Mouse (Mus musculus) CD4-positive helper T cell, adult 2 months (primary cell): ENCODE data around the gene Gstk1.

ENCODE experiments used
- DNase-seq: peaks from one replicate; pipeline ENCODE4 v3.0.0-alpha.2; 2012; ENCODE audit warnings: low read depth, missing footprints, low spot score

Gstk1 gene

GRCm38 (mm10) chr6:42245711-42246353, at the start of gene Gstk1:
Gstk1 (plus strand) TSS chr6:42245935.
- peak; percentile 91 for DNase-seq

DNA sequence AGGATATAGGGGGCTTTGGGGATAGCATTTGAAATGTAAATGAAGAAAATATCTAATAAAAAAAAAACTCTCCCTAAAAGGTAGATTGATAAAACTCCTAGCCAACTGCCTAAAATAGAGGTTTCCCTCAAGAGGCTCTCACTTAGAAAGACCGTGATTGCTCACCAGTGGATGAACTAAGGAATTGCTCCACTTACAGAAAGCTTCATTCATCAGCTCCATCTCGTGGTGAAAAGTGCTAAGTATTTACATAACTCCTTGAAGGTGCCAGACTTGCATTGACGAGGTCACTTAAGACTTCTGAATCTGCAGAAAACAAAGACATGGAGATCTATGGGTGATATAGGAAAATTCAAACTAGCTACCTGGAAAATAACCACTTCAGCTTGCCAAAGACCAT, 48.0 kb upstream of the Gstk1 start:
- DNase-seq: peak; percentile 10

DNA sequence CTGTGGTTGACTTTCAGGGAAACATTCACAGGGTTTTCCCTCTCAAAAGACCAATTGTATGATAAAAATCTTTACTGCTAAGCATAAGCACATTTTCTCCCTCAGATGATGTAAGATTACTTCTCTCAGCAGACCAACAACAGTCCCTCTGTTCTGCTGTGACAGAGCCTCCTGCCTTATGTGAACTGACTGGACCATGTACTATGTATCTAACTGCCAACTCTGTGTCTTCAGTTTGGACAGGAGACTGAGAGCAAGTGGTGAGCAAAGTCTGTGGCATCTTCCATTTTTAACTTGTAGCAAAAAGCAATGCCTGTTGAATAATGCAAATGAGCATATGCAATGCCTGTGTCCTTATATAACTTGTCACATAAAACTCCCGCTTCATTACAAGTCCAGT, 46.2 kb upstream of the Gstk1 start:
- DNase-seq: no peak

- DNase-seq: no peak
These were observed 30.7 kb upstream of the Gstk1 start, which contains the start of gene Tas2r144 for GRCm38 (mm10) chr6:42215028-42215427. Tas2r144 (plus strand) TSS chr6:42215328.

GRCm38 (mm10) chr6:42222286-42222685, 23.4 kb upstream of the Gstk1 start:
- DNase-seq: no peak

DNA sequence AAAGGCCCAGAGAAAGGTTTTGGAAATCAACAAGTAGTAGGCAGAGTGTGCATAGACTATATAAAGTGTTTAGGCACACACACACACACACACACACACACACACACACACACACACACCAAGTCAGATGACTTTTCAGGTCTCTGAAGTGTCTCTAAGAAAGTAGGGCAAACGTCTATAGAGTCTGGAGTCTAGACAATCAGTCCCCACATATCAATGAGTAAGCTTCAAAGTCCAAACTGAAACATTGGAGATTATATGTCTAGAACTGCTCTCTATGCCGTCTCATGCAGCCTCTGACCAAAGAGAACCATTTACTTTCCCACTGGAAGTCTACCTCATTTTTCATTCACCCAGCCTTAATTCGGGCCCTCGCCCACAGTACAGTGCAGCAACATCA, 20.7 kb upstream of the Gstk1 start:
- DNase-seq: no peak

GRCm38 (mm10) chr6:42227240-42228101, 18.3 kb upstream of the Gstk1 start:
- peak; percentile 75 for DNase-seq

GRCm38 (mm10) chr6:42229610-42230009, 16.1 kb upstream of the Gstk1 start:
- DNase-seq: no peak

GRCm38 (mm10) chr6:42231191-42231590, 14.5 kb upstream of the Gstk1 start:
- no peak for DNase-seq

DNA sequence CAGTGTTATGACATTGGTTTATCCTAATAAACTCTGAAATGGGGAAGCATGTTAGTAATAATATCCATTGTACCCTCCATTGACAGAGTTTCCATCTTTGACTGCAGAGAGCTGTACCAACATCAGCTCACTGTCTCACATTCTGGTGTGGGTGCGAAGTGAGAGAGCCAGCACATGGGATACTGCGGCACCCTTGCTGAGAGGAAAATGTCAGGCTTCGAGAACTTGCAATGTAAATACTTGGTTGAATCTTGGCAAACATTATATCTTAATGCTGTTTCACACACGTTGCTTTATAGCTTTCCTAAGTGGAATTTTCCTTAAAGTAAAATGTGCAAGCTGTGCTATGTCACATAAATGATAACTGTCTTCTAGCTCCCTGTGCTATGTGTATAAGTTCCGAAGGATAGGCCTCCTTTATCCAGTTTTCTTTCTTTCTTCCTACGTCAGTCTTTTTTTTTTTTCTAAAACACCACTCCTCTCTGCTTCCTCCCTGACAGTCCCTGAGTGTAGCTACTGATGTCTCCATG, 8.4 kb upstream of the Gstk1 start:
- no peak for DNase-seq

GRCm38 (mm10) chr6:42241311-42242045, 4.3 kb upstream of the Gstk1 start:
- no peak for DNase-seq

DNA sequence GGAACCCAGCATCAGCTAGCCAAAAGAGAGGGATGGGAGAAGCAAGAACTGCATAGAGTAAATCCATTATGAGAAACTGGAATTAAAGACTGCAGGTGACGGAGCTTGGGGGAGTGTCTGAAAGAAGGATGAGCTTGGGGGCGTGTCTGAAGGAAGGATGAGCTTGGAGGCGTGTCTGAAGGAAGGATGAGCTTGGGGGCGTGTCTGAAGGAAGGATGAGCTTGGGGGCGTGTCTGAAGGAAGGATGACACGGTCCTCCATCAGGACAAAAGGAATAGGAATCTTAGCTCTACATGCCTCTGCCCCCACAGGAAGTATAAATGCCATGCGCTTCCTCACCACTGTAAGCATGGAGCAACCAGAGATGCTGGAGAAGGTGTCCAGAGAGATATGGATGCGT, 1.4 kb downstream of the Gstk1 start:
- no peak for DNase-seq

DNA sequence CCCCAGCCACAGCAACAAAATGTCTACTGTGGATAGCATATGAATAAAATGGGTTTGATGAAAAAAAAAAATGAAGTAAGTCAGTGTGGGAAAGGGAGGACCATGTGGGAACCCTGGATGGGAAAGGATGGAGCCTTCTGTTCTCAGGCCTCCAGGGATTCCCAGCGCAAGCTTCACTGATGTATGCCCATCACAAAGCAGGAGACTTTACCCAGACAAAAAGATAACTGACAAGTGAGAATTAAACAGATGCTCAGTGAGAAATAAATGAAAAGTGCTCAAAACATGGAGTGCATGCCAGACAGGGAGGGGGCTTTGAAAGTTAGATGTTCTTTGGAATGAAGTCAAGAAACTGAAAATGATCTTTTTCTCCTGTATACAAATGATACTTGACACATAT, 2.2 kb downstream of the Gstk1 start:
- DNase-seq: no peak

DNA sequence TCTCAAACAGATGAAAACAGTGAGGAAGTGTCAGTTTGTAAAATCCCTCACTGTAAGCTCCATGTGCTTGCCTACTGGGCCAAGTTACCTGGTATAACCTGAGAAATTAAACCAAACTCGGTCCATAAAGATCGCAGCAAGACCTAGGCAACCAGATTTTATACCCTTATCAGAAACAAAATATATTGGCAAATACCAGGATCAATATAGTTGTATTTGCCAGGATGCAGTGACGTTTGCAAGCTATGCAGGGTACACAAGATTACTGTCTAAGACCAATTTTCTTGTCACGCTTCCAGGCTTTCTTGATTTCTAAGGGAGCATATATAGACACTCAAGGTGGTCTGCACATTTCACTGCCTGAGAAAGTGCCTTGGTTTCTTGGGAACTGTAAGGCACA, 6.1 kb downstream of the Gstk1 start:
- no peak for DNase-seq

DNA sequence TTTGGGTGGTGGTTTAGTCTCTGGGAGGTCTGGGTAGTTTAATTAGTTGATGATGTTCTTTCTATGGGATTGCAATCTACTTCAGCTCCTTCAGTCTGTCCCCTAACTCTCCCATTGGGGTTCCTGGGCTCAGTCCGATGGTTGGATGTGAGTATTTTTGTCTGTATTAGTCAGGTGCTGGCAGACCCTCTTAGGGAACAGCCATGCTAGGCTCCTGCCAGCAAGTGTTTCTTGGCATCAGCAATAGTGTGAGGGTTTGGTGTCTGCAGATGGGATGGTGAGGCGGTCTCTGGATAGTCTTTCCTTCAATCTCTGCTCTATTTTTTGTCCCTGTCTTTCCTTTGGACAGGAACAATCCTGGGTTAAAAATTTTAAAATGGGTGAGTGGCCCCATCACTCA, 7.4 kb downstream of the Gstk1 start:
- DNase-seq: no peak

- DNase-seq: peak; percentile 66
These were observed 11.6 kb downstream of the Gstk1 start for GRCm38 (mm10) chr6:42257303-42257863.

DNA sequence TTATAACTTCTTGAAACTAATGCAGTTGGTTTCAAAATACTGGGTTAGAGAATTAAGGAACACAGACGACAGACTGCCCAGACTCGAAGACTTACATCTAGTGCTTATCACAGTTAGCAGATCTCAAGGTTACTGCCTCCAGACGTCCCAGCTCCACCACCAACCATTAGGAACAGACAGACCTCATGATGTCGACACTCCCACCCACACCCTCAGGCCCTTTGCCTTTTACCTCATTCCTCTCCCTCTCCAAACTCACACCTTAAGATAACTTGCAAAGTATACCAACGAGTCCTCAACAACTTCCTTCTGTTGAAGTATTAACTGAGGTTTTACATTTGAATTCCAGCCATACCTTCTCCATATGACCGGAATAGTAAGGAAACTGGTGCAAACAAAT, 14.7 kb downstream of the Gstk1 start:
- DNase-seq: no peak

DNA sequence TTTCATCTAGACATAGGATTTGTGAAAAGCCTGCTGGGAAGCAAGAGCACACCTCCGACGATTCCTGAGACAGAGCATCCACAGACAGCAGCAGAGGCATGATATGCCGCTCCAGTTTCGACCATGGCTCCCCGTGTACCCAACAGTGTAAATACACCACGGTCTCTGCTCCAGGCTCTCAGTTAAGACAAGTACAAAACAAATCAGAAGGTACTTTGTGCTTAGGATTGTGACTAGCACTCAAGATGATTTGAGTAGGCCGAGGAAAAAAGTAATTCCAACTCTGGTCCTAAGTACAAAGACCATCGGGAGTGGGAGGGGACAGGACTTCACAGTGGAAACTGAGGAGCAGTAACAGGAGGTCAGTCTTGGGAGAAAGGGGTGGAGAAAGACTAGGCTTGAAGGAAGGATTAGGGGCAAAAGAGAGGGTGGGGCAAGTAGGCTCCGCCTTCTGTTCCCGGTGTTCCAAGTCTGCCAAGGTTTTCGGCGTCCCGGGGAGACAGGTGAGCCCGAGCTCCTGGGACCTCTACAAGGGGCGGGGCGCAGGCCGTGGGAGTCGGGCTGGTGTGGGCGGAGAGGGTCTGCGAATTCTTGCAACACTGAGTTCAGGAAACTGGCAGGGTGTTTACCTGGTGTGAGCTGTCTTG, 15.9 kb downstream of the Gstk1 start, which contains the start of gene Tmem139:
TSS of gene Tmem139 (plus strand) at position 447 of the 647 bp plus-strand sequence.
- no peak for DNase-seq

GRCm38 (mm10) chr6:42264626-42265312, 19.0 kb downstream of the Gstk1 start, which contains the start of gene Casp2:
Casp2 (plus strand) TSS chr6:42264985.
- DNase-seq: peak; percentile 97
